Mouse (Mus musculus): Measurements from ENCODE around the gene Lin28a. TPM values are rescaled to one million over a fixed set of nuclear protein-coding genes. Genes with fewer than 3 reads are reported as not detected.

Lin28a gene
- polyA plus RNA-seq, 1 experiment from 2014 or later = 0.05 TPM

GRCm38 (mm10) chr4:134052560-134052959 is 33.9 kb upstream of the Lin28a start:
- Histone ChIP-seq H3K27ac (no peak overlapping the region), H3K36me3 (no peaks in the 10 kb centered on the region), H3K4me1 (replicated peaks) (0 out of 2 replicates have a peak, but pooled peaks cover 6% of the 10 kb centered on the region), H3K27me3 (replicated peaks) (no peaks in the 10 kb centered on the region; the same call in 1 of the 2 replicates), H3K9me3 (no peaks in the 10 kb centered on the region), H3K4me2 (replicated peaks) (no peak overlapping the region), H3K4me3 (replicated peaks) (no peak overlapping the region), H3K9ac (no peak overlapping the region)
- WGBS = 38% methylated on average over 8 of the region's 8 CpGs
- ATAC-seq = no peak

- ATAC-seq = no peak
- Histone ChIP-seq H3K36me3 (no peaks in the 10 kb centered on the region), H3K4me3 (replicated peaks) (no peak overlapping the region), H3K4me1 (replicated peaks) (0 out of 2 replicates have a peak, but pooled peaks cover 6% of the 10 kb centered on the region), H3K27me3 (replicated peaks) (no peaks in the 10 kb centered on the region; the same call in 1 of the 2 replicates), H3K9ac (no peak overlapping the region), H3K27ac (no peak overlapping the region), H3K9me3 (no peaks in the 10 kb centered on the region), H3K4me2 (replicated peaks) (no peak overlapping the region)
- WGBS = 80% methylated on average over 5 of the region's 5 CpGs
These were observed 33.3 kb upstream of the Lin28a start for GRCm38 (mm10) chr4:134051912-134052311.

GRCm38 (mm10) chr4:134047648-134048047 is 29.0 kb upstream of the Lin28a start:
- H3K27ac ChIP-seq = no peak overlapping the region
- no peak overlapping the region for H3K9ac ChIP-seq
- ATAC-seq = no peak
- no peaks in the 10 kb centered on the region for H3K27me3 ChIP-seq (replicated peaks)
- no peaks in the 10 kb centered on the region for H3K36me3 ChIP-seq
- 0 out of 2 replicates have a peak, but pooled peaks cover 3% of the 10 kb centered on the region for H3K4me1 ChIP-seq (replicated peaks)
- no peak overlapping the region for H3K4me3 ChIP-seq (replicated peaks)
- no peak overlapping the region for H3K4me2 ChIP-seq (replicated peaks)
- WGBS = 65% methylated on average over 5 of the region's 5 CpGs
- no peaks in the 10 kb centered on the region for H3K9me3 ChIP-seq

GRCm38 (mm10) chr4:134043041-134043440 is 24.4 kb upstream of the Lin28a start:
- no peaks in the 10 kb centered on the region for H3K9me3 ChIP-seq
- H3K4me1 ChIP-seq (replicated peaks) = 0 out of 2 replicates have a peak, but pooled peaks cover 5% of the 10 kb centered on the region
- no peak for ATAC-seq
- no peak overlapping the region for H3K27ac ChIP-seq
- no peaks in the 10 kb centered on the region for H3K27me3 ChIP-seq (replicated peaks)
- H3K36me3 ChIP-seq = no peaks in the 10 kb centered on the region
- WGBS = 42% methylated on average over 2 of the region's 2 CpGs
- H3K9ac ChIP-seq = no peak overlapping the region
- no peak overlapping the region for H3K4me3 ChIP-seq (replicated peaks)
- no peak overlapping the region for H3K4me2 ChIP-seq (replicated peaks)

- 48% methylated on average over 9 of the region's 9 CpGs for WGBS
- Histone ChIP-seq H3K9ac (no peak overlapping the region), H3K9me3 (no peaks in the 10 kb centered on the region), H3K4me2 (replicated peaks) (no peak overlapping the region), H3K36me3 (no peaks in the 10 kb centered on the region), H3K27me3 (replicated peaks) (no peaks in the 10 kb centered on the region), H3K27ac (0 out of 2 replicates have a peak overlapping the region, but pooled peaks have one; percentile 22), H3K4me1 (replicated peaks) (0 out of 2 replicates have a peak, but pooled peaks cover 5% of the 10 kb centered on the region), H3K4me3 (replicated peaks) (no peak overlapping the region)
- peak; percentile 56; the same call in 1 of the 2 replicates for ATAC-seq
These were observed 22.9 kb upstream of the Lin28a start for GRCm38 (mm10) chr4:134041317-134042123.

- no peak overlapping the region for H3K4me2 ChIP-seq (replicated peaks)
- H3K9ac ChIP-seq = no peak overlapping the region
- peak; percentile 43; the same call in 1 of the 2 replicates for ATAC-seq
- H3K4me3 ChIP-seq (replicated peaks) = no peak overlapping the region
- no peaks in the 10 kb centered on the region for H3K9me3 ChIP-seq
- no peaks in the 10 kb centered on the region for H3K4me1 ChIP-seq (replicated peaks)
- no peaks in the 10 kb centered on the region for H3K36me3 ChIP-seq
- H3K27ac ChIP-seq = no peak overlapping the region
- H3K27me3 ChIP-seq (replicated peaks) = no peaks in the 10 kb centered on the region
- 5% methylated on average over 16 of the region's 16 CpGs for WGBS
These were observed 17.3 kb upstream of the Lin28a start for GRCm38 (mm10) chr4:134035953-134036352.

GRCm38 (mm10) chr4:134025802-134026201 is 7.2 kb upstream of the Lin28a start:
- no peak for ATAC-seq
- H3K4me3 ChIP-seq (replicated peaks) = no peak overlapping the region
- no peaks in the 10 kb centered on the region for H3K36me3 ChIP-seq
- no peaks in the 10 kb centered on the region for H3K9me3 ChIP-seq
- H3K4me1 ChIP-seq (replicated peaks) = no peaks in the 10 kb centered on the region
- no peaks in the 10 kb centered on the region for H3K27me3 ChIP-seq (replicated peaks)
- no peak overlapping the region for H3K4me2 ChIP-seq (replicated peaks)
- no peak overlapping the region for H3K9ac ChIP-seq
- H3K27ac ChIP-seq = no peak overlapping the region
- 57% methylated on average over 9 of the region's 9 CpGs for WGBS

- no peaks in the 10 kb centered on the region for H3K36me3 ChIP-seq
- H3K27me3 ChIP-seq (replicated peaks) = peaks cover 42% of the 10 kb centered on the region
- H3K4me3 ChIP-seq (replicated peaks) = no peak overlapping the region
- ATAC-seq = no peak
- WGBS = 5% methylated on average over 11 of the region's 11 CpGs
- H3K4me2 ChIP-seq (replicated peaks) = no peak overlapping the region
- no peak overlapping the region for H3K9ac ChIP-seq
- H3K27ac ChIP-seq = no peak overlapping the region
- H3K4me1 ChIP-seq (replicated peaks) = peaks cover 21% of the 10 kb centered on the region
- H3K9me3 ChIP-seq = no peaks in the 10 kb centered on the region
These were observed 2.0 kb upstream of the Lin28a start for GRCm38 (mm10) chr4:134020621-134021020.

GRCm38 (mm10) chr4:134019641-134020351 is 1.2 kb upstream of the Lin28a start:
- Histone ChIP-seq H3K4me1 (replicated peaks) (peaks cover 21% of the 10 kb centered on the region), H3K27me3 (replicated peaks) (peaks cover 42% of the 10 kb centered on the region), H3K27ac (no peak overlapping the region), H3K4me2 (replicated peaks) (no peak overlapping the region), H3K9me3 (no peaks in the 10 kb centered on the region), H3K36me3 (no peaks in the 10 kb centered on the region), H3K4me3 (replicated peaks) (no peak overlapping the region), H3K9ac (no peak overlapping the region)
- no peak for ATAC-seq
- WGBS = 3% methylated on average over 16 of the region's 16 CpGs

GRCm38 (mm10) chr4:134019210-134019609 is 569 bp upstream of the Lin28a start:
- 1% methylated on average over 5 of the region's 10 CpGs for WGBS
- Histone ChIP-seq H3K4me3 (replicated peaks) (no peak overlapping the region), H3K9me3 (no peaks in the 10 kb centered on the region), H3K27ac (no peak overlapping the region), H3K4me2 (replicated peaks) (no peak overlapping the region), H3K9ac (no peak overlapping the region), H3K27me3 (replicated peaks) (peaks cover 42% of the 10 kb centered on the region), H3K36me3 (no peaks in the 10 kb centered on the region), H3K4me1 (replicated peaks) (peaks cover 21% of the 10 kb centered on the region)
- no peak for ATAC-seq

GRCm38 (mm10) chr4:134018038-134018778 is 433 bp downstream of the Lin28a start:
- Histone ChIP-seq H3K4me1 (replicated peaks) (peaks cover 21% of the 10 kb centered on the region), H3K36me3 (no peaks in the 10 kb centered on the region), H3K4me3 (replicated peaks) (peak overlapping the region; percentile 13; the same call in 1 of the 2 replicates), H3K4me2 (replicated peaks) (peak overlapping the region; percentile 49), H3K9me3 (no peaks in the 10 kb centered on the region), H3K9ac (no peak overlapping the region), H3K27ac (no peak overlapping the region), H3K27me3 (replicated peaks) (peaks cover 42% of the 10 kb centered on the region)
- 1% methylated on average over 46 of the region's 46 CpGs for WGBS
- ATAC-seq = no peak

All from intestine, embryonic 15.5 days (tissue).